Mouse (Mus musculus): Measurements from ENCODE around the gene Gm6401.
"Not testable (repeated sequence)": the region's sequence is repeated elsewhere in the genome, so short reads cannot be mapped to it uniquely, and the experiment has no call there.

DNA sequence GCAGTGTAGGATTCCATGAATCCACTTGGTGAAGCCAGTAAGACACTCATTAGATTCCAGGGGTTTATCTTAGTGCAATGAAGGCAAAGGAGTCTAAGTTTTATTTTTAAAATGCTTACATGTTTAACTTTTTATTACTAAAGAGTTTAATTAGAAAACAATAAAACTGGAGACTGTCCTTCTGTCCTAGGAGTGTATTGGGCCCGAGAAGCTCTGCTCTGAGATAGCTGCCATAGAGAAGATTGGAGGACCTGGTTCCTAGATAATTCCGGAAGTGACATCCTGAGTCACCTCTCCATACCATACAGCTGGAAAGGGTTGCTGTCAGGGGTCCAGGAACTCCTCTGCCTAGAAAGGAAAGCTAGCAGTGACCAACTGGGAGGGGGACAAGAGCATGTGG, 24.0 kb downstream of the Gm6401 start, which contains the start of gene 1700024B05Rik:
- not testable (repeated sequence) for TF ChIP-seq CTCF (IDR thresholded peaks at IDR 0.05; ENCODE audit: borderline replicate concordance, control insufficient read depth, extremely low read depth, insufficient read depth, low read length, poor library complexity); POLR2A (IDR thresholded peaks at IDR 0.05; ENCODE audit: control insufficient read depth, extremely low read depth, insufficient read depth, low read length, poor library complexity)

All from thymus, adult 2 months (tissue).